Mouse (Mus musculus) CH12.LX (cell line): ENCODE results near the gene Hoxa11.

Experiments
- KAT2A ChIP-seq: IDR thresholded peaks from 2 replicates; pipeline ENCODE4 v1.6.1; 2012; ENCODE audit warnings: low read length, improper control_type of control experiment, inconsistent platforms; ENCODE audit not compliant: insufficient replicate concordance
- MXI1 ChIP-seq: IDR thresholded peaks from 2 replicates; pipeline ENCODE4 v1.6.1; 2011; ENCODE audit warnings: mild to moderate bottlenecking, low read depth, low read length, improper control_type of control experiment

DNA sequence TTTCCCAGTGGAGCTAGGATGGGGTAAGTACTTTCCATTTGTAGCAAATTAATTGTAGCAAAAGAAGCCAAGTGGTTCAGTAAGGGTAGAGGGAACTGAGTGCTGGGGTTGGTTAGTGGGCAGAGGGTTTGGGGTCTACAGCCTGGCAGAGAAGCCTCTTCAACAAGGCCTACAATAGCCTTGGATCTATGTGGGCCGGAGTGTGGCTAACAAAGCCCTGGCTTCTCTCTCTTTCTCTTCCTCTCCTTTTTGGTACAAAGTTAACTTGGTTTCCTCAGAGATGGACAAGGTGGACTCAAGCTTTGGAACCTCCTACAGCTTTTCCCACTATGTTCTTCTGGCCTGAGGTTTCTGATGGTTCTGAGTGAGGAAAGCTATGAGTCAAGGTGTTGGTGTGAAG lies 44.3 kb downstream of the Hoxa11 start:
- TF ChIP-seq MXI1 (no peak), KAT2A (no peak)
